Mouse (Mus musculus) heart, postnatal 0 days (tissue): Measurements from ENCODE around the gene D130043K22Rik.

Source experiments
- CTCF ChIP-seq: IDR thresholded peaks from 2 replicates; pipeline ENCODE4 v1.5.1; 2016; ENCODE audit warnings: antibody characterized with exemption, control low read depth, low read depth
- EP300 ChIP-seq: IDR thresholded peaks from 2 replicates; pipeline ENCODE4 v1.6.1; 2016; ENCODE audit warnings: antibody characterized with exemption, low read depth

DNA sequence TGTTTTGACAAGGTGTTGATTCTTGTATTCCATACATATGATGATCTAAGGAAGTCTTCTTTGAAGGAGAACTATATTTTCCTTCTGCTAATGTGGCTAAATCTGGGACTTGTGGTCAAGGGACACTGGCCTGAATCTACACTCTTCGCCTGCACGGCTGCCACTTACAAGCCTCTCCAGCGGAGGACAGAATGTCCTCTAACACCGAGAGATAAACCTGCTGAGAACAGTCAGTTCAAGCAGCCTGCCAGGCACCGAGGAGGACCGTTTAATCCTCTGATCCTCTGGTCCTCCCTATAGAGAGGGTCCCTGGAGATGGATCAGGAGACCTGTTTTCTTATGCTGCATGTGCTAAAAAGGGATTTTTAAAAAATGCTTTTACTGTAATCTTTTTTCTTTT lies 58.5 kb downstream of the D130043K22Rik start:
- TF ChIP-seq CTCF (no peak), EP300 (peak; percentile 47; the same call in 1 of the 2 replicates)
